Mouse (Mus musculus) ES-Bruce4 (cell line): ENCODE results near the gene Olfr556.
"Not testable (repeated sequence)": the region's sequence is repeated elsewhere in the genome, so short reads cannot be mapped to it uniquely, and the experiment has no call there.

Source experiments
- CTCF ChIP-seq: IDR thresholded peaks from one replicate; pipeline ENCODE4 v1.8.1; 2011; ENCODE audit warnings: low read depth, low read length
- EP300 ChIP-seq: IDR thresholded peaks from 2 replicates; pipeline ENCODE4 v1.6.1; 2011; ENCODE audit warnings: low read depth, low read length; ENCODE audit not compliant: insufficient read depth
- POLR2A ChIP-seq: IDR thresholded peaks from one replicate; pipeline ENCODE4 v1.8.1; 2011; ENCODE audit warnings: low read length; ENCODE audit not compliant: insufficient read depth

GRCm38 (mm10) chr7:102644945-102645344 is 19.8 kb upstream of the Olfr556 start:
- not testable (repeated sequence) for TF ChIP-seq POLR2A, CTCF, EP300
